Mouse (Mus musculus): ENCODE measurements around the gene Olfr373.
"Not testable (repeated sequence)": the region's sequence is repeated elsewhere in the genome, so short reads cannot be mapped to it uniquely, and the experiment has no call there.

Gene Olfr373

GRCm38 (mm10) chr8:72082877-72083276, at the start of gene Olfr373:
Gene Olfr373 (plus strand): TSS chr8:72083177.
- not testable (repeated sequence) for DNase-seq (ENCODE audit: extremely low spot score)

- DNase-seq (ENCODE audit: extremely low spot score) = not testable (repeated sequence)
Measured at GRCm38 (mm10) chr8:72040918-72041317, 42.1 kb upstream of the Olfr373 start, which contains the start of gene Olfr372. Gene Olfr372 (plus strand): TSS chr8:72041218.

GRCm38 (mm10) chr8:72042493-72042892, 40.5 kb upstream of the Olfr373 start:
- DNase-seq (ENCODE audit: extremely low spot score) = no peak

GRCm38 (mm10) chr8:72054633-72055032, 28.3 kb upstream of the Olfr373 start:
- DNase-seq (ENCODE audit: extremely low spot score) = not testable (repeated sequence)

- not testable (repeated sequence) for DNase-seq (ENCODE audit: extremely low spot score)
Measured at GRCm38 (mm10) chr8:72057643-72058042, 25.3 kb upstream of the Olfr373 start.

GRCm38 (mm10) chr8:72066819-72067399, 16.1 kb upstream of the Olfr373 start:
- not testable (repeated sequence) for DNase-seq (ENCODE audit: extremely low spot score)

- no peak for DNase-seq (ENCODE audit: extremely low spot score)
Measured at GRCm38 (mm10) chr8:72084744-72085143, 1.8 kb downstream of the Olfr373 start.

- not testable (repeated sequence) for DNase-seq (ENCODE audit: extremely low spot score)
Measured at GRCm38 (mm10) chr8:72087611-72088010, 4.6 kb downstream of the Olfr373 start.

- not testable (repeated sequence) for DNase-seq (ENCODE audit: extremely low spot score)
Measured at GRCm38 (mm10) chr8:72096721-72097120, 13.7 kb downstream of the Olfr373 start.

- not testable (repeated sequence) for DNase-seq (ENCODE audit: extremely low spot score)
Measured at GRCm38 (mm10) chr8:72099377-72100103, 16.6 kb downstream of the Olfr373 start.

- DNase-seq (ENCODE audit: extremely low spot score) = no peak
Measured at GRCm38 (mm10) chr8:72105165-72105564, 22.2 kb downstream of the Olfr373 start.

- no peak for DNase-seq (ENCODE audit: extremely low spot score)
Measured at GRCm38 (mm10) chr8:72106740-72107139, 23.8 kb downstream of the Olfr373 start, which contains the start of gene Olfr374. Gene Olfr374 (plus strand): TSS chr8:72107040.

- no peak for DNase-seq (ENCODE audit: extremely low spot score)
Measured at GRCm38 (mm10) chr8:72110876-72111275, 27.9 kb downstream of the Olfr373 start.

- no peak for DNase-seq (ENCODE audit: extremely low spot score)
Measured at GRCm38 (mm10) chr8:72112486-72112885, 29.5 kb downstream of the Olfr373 start.

GRCm38 (mm10) chr8:72115202-72115601, 32.2 kb downstream of the Olfr373 start:
- DNase-seq (ENCODE audit: extremely low spot score) = no peak

- no peak for DNase-seq (ENCODE audit: extremely low spot score)
Measured at GRCm38 (mm10) chr8:72118616-72119015, 35.6 kb downstream of the Olfr373 start.

GRCm38 (mm10) chr8:72121486-72121885, 38.5 kb downstream of the Olfr373 start:
- DNase-seq (ENCODE audit: extremely low spot score) = not testable (repeated sequence)

- no peak for DNase-seq (ENCODE audit: extremely low spot score)
Measured at GRCm38 (mm10) chr8:72121997-72122396, 39.0 kb downstream of the Olfr373 start.

GRCm38 (mm10) chr8:72127834-72128233, 44.9 kb downstream of the Olfr373 start:
- DNase-seq (ENCODE audit: extremely low spot score) = no peak

- peak; percentile 37 for DNase-seq (ENCODE audit: extremely low spot score)
Measured at GRCm38 (mm10) chr8:72131251-72131650, 48.3 kb downstream of the Olfr373 start.

GRCm38 (mm10) chr8:72131901-72132300, 48.9 kb downstream of the Olfr373 start:
- DNase-seq (ENCODE audit: extremely low spot score) = no peak

- no peak for DNase-seq (ENCODE audit: extremely low spot score)
Measured at GRCm38 (mm10) chr8:72132417-72132816, 49.4 kb downstream of the Olfr373 start.

- DNase-seq (ENCODE audit: extremely low spot score) = no peak
Measured at GRCm38 (mm10) chr8:72132891-72133290, 49.9 kb downstream of the Olfr373 start.
